Mouse (Mus musculus) olfactory bulb, adult 2 months (tissue): ENCODE measurements at regions not wholly inside any gene's neighbourhood (a gene's known extent, or its start where the extent isn't known, plus 50 kb on each side); places are given as distances from the start of the nearest gene placed in this dataset.

Source experiments
- H3K27ac ChIP-seq: fragments of 200-500 bp; 2 replicates; pipeline ENCODE4 v1.5.1; 2012; ENCODE audit warnings: low read depth, low read length; ENCODE audit not compliant: insufficient read depth
- H3K4me1 ChIP-seq: fragments of 200-500 bp; 2 replicates; pipeline ENCODE4 v1.6.1; 2012; ENCODE audit warnings: low read length; ENCODE audit not compliant: control insufficient read depth, insufficient read depth
- H3K4me3 ChIP-seq: fragments of 200-500 bp; 2 replicates; pipeline ENCODE4 v1.5.1; 2012; ENCODE audit warnings: mild to moderate bottlenecking, low read depth, low read length, moderate library complexity; ENCODE audit not compliant: insufficient read depth
- CTCF ChIP-seq: fragments of 200-500 bp; IDR thresholded peaks from 2 replicates; pipeline ENCODE4 v1.5.1; 2012; ENCODE audit warnings: low read depth, mild to moderate bottlenecking, low read length, moderate library complexity; ENCODE audit not compliant: insufficient read depth
- POLR2A ChIP-seq: fragments of 200-500 bp; IDR thresholded peaks from 2 replicates; pipeline ENCODE4 v1.6.1; 2012; ENCODE audit warnings: mild to moderate bottlenecking, low read depth, low read length, moderate library complexity; ENCODE audit not compliant: insufficient read depth
- WGBS: fragments of 180-500 bp; shearing (Covaris S2); methylation state at CpG from one replicate; pipeline ENCODE4 v1.1.7; 2018; 5-methylcytosine and 5-hydroxymethylcytosine counted together

DNA sequence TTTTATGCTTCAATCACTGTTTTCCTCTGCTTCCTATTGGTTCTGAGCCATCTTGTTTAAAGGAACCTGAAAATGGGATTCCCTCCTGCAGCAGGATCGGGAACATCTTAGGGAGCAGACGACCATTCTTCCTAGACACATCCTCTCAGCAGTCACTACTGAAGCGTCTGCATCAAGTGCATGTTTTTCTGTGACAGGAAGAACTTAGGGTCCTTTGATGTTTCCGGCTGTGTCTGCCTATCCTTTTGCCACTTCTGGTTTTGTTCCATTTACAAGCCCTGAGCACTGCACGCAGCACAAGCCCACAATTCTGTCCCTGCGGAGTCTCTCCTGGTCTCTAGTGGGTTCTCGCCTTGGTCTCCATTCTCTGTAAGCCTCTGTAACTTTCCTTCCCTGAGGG, 163.9 kb upstream of the Zfp637 start:
- WGBS = 86% methylated on average over 7 of the region's 7 CpGs
- TF ChIP-seq CTCF (no peak), POLR2A (no peak)
- no peak overlapping the region for H3K4me3 ChIP-seq
- no peak overlapping the region for H3K27ac ChIP-seq
- H3K4me1 ChIP-seq = no peaks in the 10 kb centered on the region

- no peak overlapping the region for H3K4me3 ChIP-seq
- TF ChIP-seq CTCF (no peak), POLR2A (no peak)
- no peak overlapping the region for H3K27ac ChIP-seq
- 93% methylated on average over 2 of the region's 2 CpGs for WGBS
- no peaks in the 10 kb centered on the region for H3K4me1 ChIP-seq
These were observed 163.2 kb upstream of the Zfp637 start for GRCm38 (mm10) chr6:117677821-117678220.

DNA sequence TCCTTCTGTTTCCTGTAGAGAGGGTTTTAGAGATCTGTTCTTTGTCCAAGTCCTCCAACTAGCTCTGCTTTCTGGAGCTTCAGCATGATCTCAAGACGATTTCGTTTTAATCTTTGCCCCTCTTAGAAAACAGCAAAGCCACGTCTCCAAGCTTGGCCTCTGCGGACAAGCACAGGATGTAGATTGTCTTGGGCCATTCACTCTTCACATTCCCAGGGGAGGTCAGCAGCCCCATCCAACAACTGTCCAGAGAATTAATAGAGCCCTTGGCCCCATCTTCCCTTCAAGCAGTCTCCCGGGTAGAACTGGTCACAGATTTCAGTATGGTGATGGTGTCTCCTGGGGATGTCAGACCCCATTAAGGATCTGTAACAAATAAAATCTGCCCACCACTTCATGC, 162.7 kb upstream of the Zfp637 start:
- Histone ChIP-seq H3K4me1 (no peaks in the 10 kb centered on the region), H3K27ac (no peak overlapping the region), H3K4me3 (no peak overlapping the region)
- TF ChIP-seq CTCF = no peak
- TF ChIP-seq POLR2A = no peak
- 81% methylated on average over 5 of the region's 5 CpGs for WGBS

GRCm38 (mm10) chr6:117678877-117679276, 162.1 kb upstream of the Zfp637 start:
- TF ChIP-seq CTCF = no peak
- TF ChIP-seq POLR2A = no peak

DNA sequence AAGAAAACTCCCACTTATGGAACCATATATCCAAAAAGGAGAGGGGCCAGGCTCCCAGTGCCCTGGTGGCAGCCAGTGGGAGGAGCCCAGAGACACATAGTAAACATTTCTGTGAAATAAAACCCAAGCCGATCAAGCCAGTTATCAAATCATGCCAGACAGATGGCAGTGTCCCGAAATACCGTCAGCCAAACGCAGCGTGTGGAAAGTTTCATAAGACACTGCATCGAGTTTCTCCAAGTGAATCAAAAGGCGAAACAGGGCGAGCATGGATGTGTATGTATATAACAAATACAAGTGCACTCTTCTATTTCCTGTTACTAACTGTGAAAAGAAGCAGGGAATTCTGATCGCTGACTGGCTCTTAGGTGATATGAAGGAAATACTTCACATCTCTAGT, 154.8 kb upstream of the Zfp637 start:
- 91% methylated on average over 9 of the region's 9 CpGs for WGBS
- H3K4me3 ChIP-seq = no peak overlapping the region
- H3K27ac ChIP-seq = no peak overlapping the region

More at GRCm38 (mm10) chr6:117678877-117679276, 162.1 kb upstream of the Zfp637 start:
- no peak overlapping the region for H3K27ac ChIP-seq
- 77% methylated on average over 4 of the region's 4 CpGs for WGBS
- no peak overlapping the region for H3K4me3 ChIP-seq
- H3K4me1 ChIP-seq = no peaks in the 10 kb centered on the region

DNA sequence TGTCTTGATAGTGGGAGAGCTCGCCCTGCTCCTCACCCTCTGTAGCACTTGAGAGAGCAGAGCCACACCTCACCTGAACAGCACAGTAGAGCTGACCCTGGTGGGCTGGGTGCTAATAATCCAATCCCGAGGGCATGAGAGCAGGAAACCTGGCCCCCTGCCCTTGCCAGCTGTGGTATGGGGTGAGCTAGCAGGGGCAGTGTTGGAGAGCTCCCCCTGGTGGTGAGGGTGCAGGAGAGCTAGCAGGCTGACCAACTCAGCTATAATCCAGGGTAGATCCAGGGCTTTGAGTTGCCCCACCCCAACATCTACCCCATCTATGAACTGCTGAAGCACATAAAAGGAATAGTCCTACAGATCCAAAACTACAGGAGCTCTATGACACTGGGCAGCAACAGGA, 153.9 kb upstream of the Zfp637 start:
- Histone ChIP-seq H3K4me3 (no peak overlapping the region), H3K4me1 (no peaks in the 10 kb centered on the region), H3K27ac (no peak overlapping the region)
- 80% methylated on average over 2 of the region's 2 CpGs for WGBS
- no peak for TF ChIP-seq CTCF
- TF ChIP-seq POLR2A = no peak

More for the DNA sequence above, 154.8 kb upstream of the Zfp637 start:
- H3K4me1 ChIP-seq = no peaks in the 10 kb centered on the region
- TF ChIP-seq POLR2A (no peak), CTCF (no peak)

GRCm38 (mm10) chr6:117688664-117689178, 152.3 kb upstream of the Zfp637 start:
- no peak for TF ChIP-seq CTCF
- TF ChIP-seq POLR2A = no peak
- Histone ChIP-seq H3K4me1 (no peaks in the 10 kb centered on the region), H3K4me3 (no peak overlapping the region), H3K27ac (no peak overlapping the region)
- WGBS = 66% methylated on average over 8 of the region's 8 CpGs

- Histone ChIP-seq H3K4me3 (no peak overlapping the region), H3K4me1 (no peaks in the 10 kb centered on the region), H3K27ac (no peak overlapping the region)
- WGBS = 92% methylated on average over 5 of the region's 5 CpGs
- no peak for TF ChIP-seq POLR2A
- no peak for TF ChIP-seq CTCF
These were observed 140.7 kb upstream of the Zfp637 start for GRCm38 (mm10) chr6:117700286-117700685.

DNA sequence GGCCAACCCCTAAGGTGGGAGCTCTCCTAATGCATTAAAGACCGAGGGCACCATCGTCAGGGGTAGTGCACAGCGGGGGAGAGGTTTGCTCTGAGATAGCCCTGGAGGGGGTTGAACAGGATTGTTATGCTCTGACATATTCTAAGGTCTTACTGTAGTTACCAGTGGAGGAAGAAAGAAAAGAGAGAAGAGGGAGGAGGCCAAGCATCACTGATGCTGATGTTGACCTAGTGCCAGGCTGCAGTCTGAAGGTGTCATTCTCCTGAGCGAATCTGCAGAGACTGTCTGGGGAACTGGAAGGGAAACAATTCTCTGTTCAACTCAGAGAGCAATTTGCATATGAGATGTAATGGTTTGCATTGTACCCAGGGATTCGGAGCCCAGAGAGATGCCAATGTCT, 139.4 kb upstream of the Zfp637 start:
- TF ChIP-seq CTCF (no peak), POLR2A (no peak)
- Histone ChIP-seq H3K4me1 (no peaks in the 10 kb centered on the region), H3K4me3 (no peak overlapping the region), H3K27ac (no peak overlapping the region)
- WGBS = 84% methylated on average over 5 of the region's 5 CpGs

GRCm38 (mm10) chr6:117706006-117706405, 135.0 kb upstream of the Zfp637 start:
- no peak overlapping the region for H3K27ac ChIP-seq
- H3K4me1 ChIP-seq = no peaks in the 10 kb centered on the region
- no peak for TF ChIP-seq CTCF
- WGBS = 85% methylated on average over 2 of the region's 2 CpGs
- H3K4me3 ChIP-seq = no peak overlapping the region
